Mouse (Mus musculus) intestine, embryonic 15.5 days (tissue): ENCODE measurements around the gene Pyroxd1. TPM values are rescaled to one million over a fixed set of nuclear protein-coding genes. Genes with fewer than 3 reads are reported as not detected.

Source experiments
- polyA plus RNA-seq: library from polyadenylated mRNA; unstranded; fragments of >200 nt; fragmentation: Nextera tagmentation; extraction: Ambion mirVana; gene quantifications from 2 replicates; pipeline ENCODE4 v1.2.1, GENCODE M21; 2015

Pyroxd1 gene
- polyA plus RNA-seq, 1 experiment from 2014 or later: 15.8 TPM

Other genes starting within 250 kb of the Pyroxd1 start
- not detected in 2 replicates for gene Slco1a6, start 137.1 kb upstream of the Pyroxd1 start, polyA plus RNA-seq
- gene Iapp, start 47.2 kb upstream of the Pyroxd1 start, polyA plus RNA-seq: 54.1 and 76.2 TPM in 2 replicates
- not detected in 2 replicates for gene Slco1a5, start 22.7 kb upstream of the Pyroxd1 start, polyA plus RNA-seq
- 17.5 and 23.2 TPM in 2 replicates for gene Recql, start 41.4 kb downstream of the Pyroxd1 start, polyA plus RNA-seq
- gene Golt1b, start 41.6 kb downstream of the Pyroxd1 start, polyA plus RNA-seq: 67.4 and 81.8 TPM in 2 replicates
- gene Spx, start 67.8 kb downstream of the Pyroxd1 start, polyA plus RNA-seq: 0.25 and 0.27 TPM in 2 replicates
- 0.97 and 1.4 TPM in 2 replicates for gene Gys2, start 127.5 kb downstream of the Pyroxd1 start, polyA plus RNA-seq
- 93.1 and 100 TPM in 2 replicates for gene Ldhb, start 162.3 kb downstream of the Pyroxd1 start, polyA plus RNA-seq
- gene Kcnj8, start 226.0 kb downstream of the Pyroxd1 start, polyA plus RNA-seq: 37.2 and 40.6 TPM in 2 replicates